Mouse (Mus musculus) G1E (cell line): ENCODE measurements around the gene Vcpkmt.
"Not testable (repeated sequence)": the region's sequence is repeated elsewhere in the genome, so short reads cannot be mapped to it uniquely, and the experiment has no call there.

Source experiments
- CTCF ChIP-seq: IDR thresholded peaks from 2 replicates; pipeline ENCODE4 v1.5.1; 2012; ENCODE audit warnings: low read depth, low read length, inconsistent platforms, mixed read lengths
- GATA1 ChIP-seq: IDR thresholded peaks from 2 replicates; pipeline ENCODE4 v1.6.1; 2012; ENCODE audit warnings: borderline replicate concordance, low read length, inconsistent platforms, mixed read lengths
- GATA2 ChIP-seq: IDR thresholded peaks from 2 replicates; pipeline ENCODE4 v1.6.1; 2012; ENCODE audit warnings: low read depth, low read length, inconsistent platforms, borderline replicate concordance
- POLR2AphosphoS5 ChIP-seq: IDR thresholded peaks from 2 replicates; pipeline ENCODE4 v1.6.1; 2012; ENCODE audit warnings: low read depth, low read length, inconsistent platforms; ENCODE audit not compliant: insufficient replicate concordance
- TAL1 ChIP-seq: conservative IDR thresholded peaks from 2 replicates; pipeline ENCODE4 v1.6.1; 2012; ENCODE audit warnings: low read depth, low read length, inconsistent platforms, mixed read lengths

GRCm38 (mm10) chr12:69618590-69618989 lies 35.8 kb upstream of the Vcpkmt start:
- not testable (repeated sequence) for TF ChIP-seq CTCF, GATA1, GATA2, POLR2AphosphoS5, TAL1
